Mouse (Mus musculus): ENCODE data around the gene B3gnt9. TPM values are rescaled to one million over a fixed set of nuclear protein-coding genes. Genes with fewer than 3 reads are reported as not detected.

B3gnt9 gene
- total and polyA plus RNA-seq, 3 experiments = 3.5 to 7.1 (median 5.2) TPM

- H3K4me3 ChIP-seq = no peak overlapping the region
- 88% methylated on average over 7 of the region's 7 CpGs for WGBS
- no peaks in the 10 kb centered on the region for H3K36me3 ChIP-seq (ENCODE audit: control insufficient read depth, insufficient read depth, low read length)
- no peaks in the 10 kb centered on the region for H3K79me2 ChIP-seq (replicated peaks; ENCODE audit: control insufficient read depth, insufficient read depth, low read length)
- H3K9ac ChIP-seq (ENCODE audit: low read depth, low read length) = no peak overlapping the region
- TF ChIP-seq CTCF (IDR thresholded peaks at IDR 0.05) (no peak), EP300 (IDR thresholded peaks at IDR 0.05; ENCODE audit: insufficient read depth, low read depth, low read length) (no peak), POLR2A (IDR thresholded peaks at IDR 0.05; ENCODE audit: insufficient read depth, low read depth, low read length) (no peak)
- H3K27me3 ChIP-seq (ENCODE audit: control insufficient read depth, insufficient read depth, low read length) = no peaks in the 10 kb centered on the region
- no peak for DNase-seq
- no peak overlapping the region for H3K27ac ChIP-seq
- H3K4me1 ChIP-seq (ENCODE audit: control insufficient read depth, insufficient read depth, low read length) = peaks cover 4% of the 10 kb centered on the region; the same call in 1 of the 2 replicates
- intact Hi-C loops (cut with DNase I) = loop anchor here (10.0 kb wide), 1 partner anchor 606 kb away; no protein-coding TSS in a partner anchor
These were observed 5.6 kb upstream of the B3gnt9 start for GRCm38 (mm10) chr8:105260371-105261099.

GRCm38 (mm10) chr8:105259721-105260320 lies 4.9 kb upstream of the B3gnt9 start:
- peak overlapping the region; percentile 47 for H3K4me3 ChIP-seq
- peaks cover 2% of the 10 kb centered on the region; the same call in 1 of the 2 replicates for H3K4me1 ChIP-seq (ENCODE audit: control insufficient read depth, insufficient read depth, low read length)
- no peaks in the 10 kb centered on the region for H3K36me3 ChIP-seq (ENCODE audit: control insufficient read depth, insufficient read depth, low read length)
- no peaks in the 10 kb centered on the region for H3K79me2 ChIP-seq (replicated peaks; ENCODE audit: control insufficient read depth, insufficient read depth, low read length)
- intact Hi-C loops (cut with DNase I) = loop anchor here (10.0 kb wide), 1 partner anchor 605 kb away; no protein-coding TSS in a partner anchor
- 8% methylated on average over 30 of the region's 30 CpGs for WGBS
- TF ChIP-seq POLR2A (IDR thresholded peaks at IDR 0.05; ENCODE audit: insufficient read depth, low read depth, low read length) = no peak
- 0 out of 2 replicates have a peak, but pooled peaks have one; percentile 44 for TF ChIP-seq EP300 (IDR thresholded peaks at IDR 0.05; ENCODE audit: insufficient read depth, low read depth, low read length)
- H3K9ac ChIP-seq (ENCODE audit: low read depth, low read length) = no peak overlapping the region
- H3K27ac ChIP-seq = no peak overlapping the region
- H3K27me3 ChIP-seq (ENCODE audit: control insufficient read depth, insufficient read depth, low read length) = no peaks in the 10 kb centered on the region
- DNase-seq = peak; percentile 76 to 86

- no peak overlapping the region for H3K9ac ChIP-seq (ENCODE audit: low read depth, low read length)
- no peak for TF ChIP-seq POLR2A (IDR thresholded peaks at IDR 0.05; ENCODE audit: insufficient read depth, low read depth, low read length)
- TF ChIP-seq CTCF (IDR thresholded peaks at IDR 0.05) = no peak
- TF ChIP-seq EP300 (IDR thresholded peaks at IDR 0.05; ENCODE audit: insufficient read depth, low read depth, low read length) = no peak
- intact Hi-C loops (cut with DNase I) = no loop called here
These were observed 4.2 kb upstream of the B3gnt9 start for GRCm38 (mm10) chr8:105258911-105259720.

GRCm38 (mm10) chr8:105257318-105258114 lies 2.6 kb upstream of the B3gnt9 start:
- Histone ChIP-seq H3K27ac (no peak overlapping the region), H3K9ac (ENCODE audit: low read depth, low read length) (no peak overlapping the region), H3K4me3 (no peak overlapping the region), H3K27me3 (ENCODE audit: control insufficient read depth, insufficient read depth, low read length) (no peaks in the 10 kb centered on the region), H3K4me1 (ENCODE audit: control insufficient read depth, insufficient read depth, low read length) (peaks cover 2% of the 10 kb centered on the region; the same call in 1 of the 2 replicates), H3K79me2 (replicated peaks; ENCODE audit: control insufficient read depth, insufficient read depth, low read length) (no peaks in the 10 kb centered on the region), H3K36me3 (ENCODE audit: control insufficient read depth, insufficient read depth, low read length) (no peaks in the 10 kb centered on the region)
- intact Hi-C loops (cut with DNase I) = no loop called here
- TF ChIP-seq POLR2A (IDR thresholded peaks at IDR 0.05; ENCODE audit: insufficient read depth, low read depth, low read length) (no peak), EP300 (IDR thresholded peaks at IDR 0.05; ENCODE audit: insufficient read depth, low read depth, low read length) (no peak), CTCF (IDR thresholded peaks at IDR 0.05) (no peak)
- no peak for DNase-seq
- WGBS = 79% methylated on average over 7 of the region's 7 CpGs

More at GRCm38 (mm10) chr8:105258911-105259720, 4.2 kb upstream of the B3gnt9 start:
- Histone ChIP-seq H3K36me3 (ENCODE audit: control insufficient read depth, insufficient read depth, low read length) (no peaks in the 10 kb centered on the region), H3K4me1 (ENCODE audit: control insufficient read depth, insufficient read depth, low read length) (peaks cover 2% of the 10 kb centered on the region; the same call in 1 of the 2 replicates), H3K27ac (no peak overlapping the region), H3K4me3 (peak overlapping the region; percentile 47), H3K79me2 (replicated peaks; ENCODE audit: control insufficient read depth, insufficient read depth, low read length) (no peaks in the 10 kb centered on the region), H3K27me3 (ENCODE audit: control insufficient read depth, insufficient read depth, low read length) (no peaks in the 10 kb centered on the region)
- WGBS = 41% methylated on average over 55 of the region's 55 CpGs
- DNase-seq = no peak

Data from heart, adult 2 months (tissue).